Mouse (Mus musculus) bone marrow, adult 2 months (tissue): ENCODE results near the gene Rhoh.

ENCODE experiments used
- CTCF ChIP-seq: fragments of 200-500 bp; IDR thresholded peaks from 2 replicates; pipeline ENCODE4 v1.5.1; 2011; ENCODE audit warnings: low read length, control low read depth; ENCODE audit not compliant: control insufficient read depth, insufficient read depth
- POLR2A ChIP-seq: fragments of 200-500 bp; IDR thresholded peaks from 2 replicates; pipeline ENCODE4 v1.6.1; 2011; ENCODE audit warnings: low read depth, mild to moderate bottlenecking, control low read depth, low read length, borderline replicate concordance; ENCODE audit not compliant: control insufficient read depth

DNA sequence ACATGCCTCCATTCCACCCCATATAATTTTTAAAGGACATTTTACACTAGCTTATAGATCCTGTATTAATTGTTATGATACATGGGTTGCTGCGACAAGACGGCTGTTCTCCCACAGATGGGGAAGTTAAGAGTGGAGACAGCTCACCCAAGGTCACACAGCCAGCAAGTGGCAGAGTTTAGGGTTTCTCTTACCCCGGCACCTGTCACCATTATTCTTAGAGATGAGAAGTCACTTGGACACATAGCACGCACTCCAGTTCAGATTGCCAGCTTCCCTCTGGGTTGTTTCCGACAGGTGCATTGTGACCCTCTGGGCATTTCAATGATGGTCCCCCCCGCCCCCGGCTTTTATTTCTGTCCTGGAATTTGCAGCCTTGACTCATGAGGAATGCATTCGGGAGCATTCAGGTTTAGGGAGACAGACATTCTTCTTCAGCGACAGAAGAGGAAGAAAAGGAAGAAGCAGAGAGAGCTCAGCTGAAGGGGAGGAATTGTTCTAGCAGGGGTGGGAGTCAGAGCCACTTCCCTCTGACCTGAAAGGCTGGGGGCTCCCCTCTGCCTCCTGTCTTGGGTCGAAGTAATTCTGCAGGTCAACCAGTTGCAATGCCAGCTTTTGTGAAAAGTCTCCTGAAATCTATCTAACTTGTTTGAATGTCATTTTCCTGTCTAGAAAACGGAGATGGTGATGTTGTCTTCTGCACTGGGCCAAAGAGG is 76.2 kb downstream of the Rhoh start:
- no peak for TF ChIP-seq CTCF
- no peak for TF ChIP-seq POLR2A
